Mouse (Mus musculus): ENCODE measurements around the gene Dctpp1.

- TF ChIP-seq TAL1 (IDR thresholded peaks at IDR 0.05; ENCODE audit: low read length) (no peak), CTCF (IDR thresholded peaks at IDR 0.05 in 2 of 3, conservative IDR thresholded peaks at IDR 0.05 in 1 of 3; ENCODE audit: control insufficient read depth in 1 of 3, insufficient read depth in 1 of 3, low read depth in 2 of 3, low read length in 3 of 3, poor library complexity in 1 of 3, severe bottlenecking in 1 of 3) (no peak), MXI1 (IDR thresholded peaks at IDR 0.05; ENCODE audit: low read depth, low read length) (no peak), ZKSCAN1 (IDR thresholded peaks at IDR 0.05; ENCODE audit: low read depth, low read length) (no peak)
Measured at GRCm38 (mm10) chr7:127253341-127253740, 7.2 kb downstream of the Dctpp1 start.

Measured in MEL (cell line).